Mouse (Mus musculus) cerebral cortex, adult 2 months (tissue): ENCODE results near the gene Klhl25.

Experiments used
- WGBS: fragments of 180-500 bp; shearing (Covaris S2); methylation state at CpG from one replicate; pipeline ENCODE4 v1.1.7; 2018; 5-methylcytosine and 5-hydroxymethylcytosine counted together

Klhl25 gene

DNA sequence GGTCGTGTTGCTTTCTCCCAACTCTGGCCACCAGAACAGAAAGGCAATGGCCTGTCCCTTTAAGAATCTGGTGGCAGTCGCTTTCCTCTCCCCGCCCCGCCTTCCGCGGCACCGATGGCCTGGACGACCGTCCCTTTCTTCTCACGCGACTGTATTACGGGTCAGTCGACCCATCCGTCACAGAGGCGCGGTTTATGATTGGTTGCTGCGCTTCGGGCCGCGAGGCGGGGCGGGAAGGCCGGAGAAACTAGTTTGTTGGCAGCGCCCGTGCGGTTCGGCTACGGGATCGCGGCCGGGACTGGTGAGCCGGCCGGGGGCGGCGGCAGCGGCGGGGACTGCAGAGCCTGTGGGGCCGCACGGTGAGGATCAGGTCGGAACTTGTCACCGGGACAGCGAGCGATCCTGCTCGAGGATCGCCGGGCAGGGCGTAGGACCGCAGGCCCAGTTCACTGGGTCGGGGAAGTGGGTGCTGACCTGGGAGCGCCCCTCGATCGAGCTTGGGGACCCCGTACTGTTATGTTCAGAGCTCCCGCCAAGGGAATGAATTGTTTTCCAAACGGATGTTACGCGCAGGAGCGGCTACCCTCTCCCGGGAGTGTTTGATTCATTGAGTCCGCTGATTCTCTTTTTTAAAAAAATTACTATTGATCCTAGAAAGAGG is at the start of gene Klhl25:
Gene Klhl25, plus strand, starts transcription at position 196 of the 661 bp plus-strand sequence.
- under 1% methylated on average over 60 of the region's 60 CpGs for WGBS

- WGBS = 90% methylated on average over 4 of the region's 4 CpGs
Measured at GRCm38 (mm10) chr7:75800530-75800929, 47.6 kb upstream of the Klhl25 start.

DNA sequence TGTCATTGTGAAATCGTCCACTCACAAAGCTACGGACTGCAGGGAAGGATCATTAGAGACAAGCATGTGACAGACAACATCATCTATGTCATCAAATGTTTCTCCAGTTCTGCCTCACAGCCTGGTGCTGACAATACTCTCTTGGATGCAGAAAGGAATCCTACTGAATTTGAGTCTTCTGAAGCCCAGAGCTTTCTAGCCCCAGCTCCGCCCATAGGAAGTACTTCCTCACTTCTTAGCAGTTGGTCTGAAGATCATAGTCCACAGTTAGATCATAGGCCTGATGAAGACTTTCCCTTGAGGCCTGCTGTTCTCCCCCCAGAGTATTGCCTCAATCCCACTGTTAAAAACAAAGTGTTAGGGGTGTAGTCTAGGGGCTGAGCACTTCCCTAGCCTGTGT is 47.1 kb upstream of the Klhl25 start:
- WGBS = 84% methylated on average over 3 of the region's 3 CpGs

DNA sequence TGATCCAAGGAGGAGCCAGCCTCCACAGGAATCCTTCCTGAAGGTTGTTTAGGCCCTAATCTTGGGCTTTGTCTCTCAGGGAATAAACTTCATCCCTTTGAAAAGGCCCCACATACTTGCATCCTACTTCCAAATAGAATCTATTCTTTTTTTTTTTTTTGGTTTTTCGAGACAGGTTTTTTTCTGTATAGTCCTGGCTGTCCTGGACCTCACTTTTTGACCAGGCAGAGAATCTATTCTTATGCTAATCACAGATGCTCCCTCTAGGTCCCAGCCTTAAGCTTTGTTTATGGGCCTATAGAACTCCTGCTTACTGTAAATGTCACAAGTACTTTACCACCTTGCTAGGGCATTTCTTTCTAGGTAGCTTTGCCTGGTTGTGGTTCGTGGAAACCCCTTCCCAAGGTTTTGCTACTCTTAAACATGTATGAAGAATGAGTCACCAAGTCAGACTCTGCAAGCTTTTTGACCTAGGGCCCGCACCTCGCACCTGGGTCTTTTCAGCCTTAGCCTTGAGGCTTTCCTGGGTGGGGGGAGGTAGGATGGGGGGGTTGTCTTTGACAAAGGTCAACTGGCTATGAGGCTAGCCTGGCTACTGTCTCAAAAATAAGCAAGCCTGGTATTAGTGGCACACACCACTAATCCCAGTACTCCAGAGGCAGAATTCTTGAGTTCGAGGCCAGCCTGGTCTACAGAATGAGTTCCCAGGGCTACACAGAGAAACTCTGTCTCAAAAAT is 46.3 kb upstream of the Klhl25 start:
- WGBS = 95% methylated on average over 5 of the region's 5 CpGs

- 90% methylated on average over 3 of the region's 3 CpGs for WGBS
Measured at GRCm38 (mm10) chr7:75802887-75803286, 45.2 kb upstream of the Klhl25 start.

- 81% methylated on average over 4 of the region's 4 CpGs for WGBS
Measured at GRCm38 (mm10) chr7:75806161-75806560, 41.9 kb upstream of the Klhl25 start.

DNA sequence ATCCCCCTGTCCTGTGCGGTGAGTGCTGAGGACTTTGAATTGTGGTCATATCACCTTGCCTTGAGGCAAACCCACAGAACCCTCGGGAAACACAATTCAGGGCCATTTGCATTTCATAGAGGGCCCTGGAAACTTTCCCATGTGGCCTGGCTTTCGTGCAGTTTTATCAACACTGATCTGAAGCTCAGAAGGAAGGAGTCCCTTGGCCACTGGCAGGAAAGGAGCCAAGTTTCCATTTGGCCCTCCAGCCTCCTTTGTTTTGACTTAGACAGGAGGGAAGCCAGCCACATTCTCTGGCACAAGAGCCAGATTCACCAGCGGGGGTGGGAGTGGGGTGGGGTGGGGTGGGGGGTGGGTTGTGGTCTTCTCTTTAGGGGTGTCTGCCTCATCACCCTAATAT is 41.4 kb upstream of the Klhl25 start:
- WGBS = 29% methylated on average over 4 of the region's 4 CpGs

DNA sequence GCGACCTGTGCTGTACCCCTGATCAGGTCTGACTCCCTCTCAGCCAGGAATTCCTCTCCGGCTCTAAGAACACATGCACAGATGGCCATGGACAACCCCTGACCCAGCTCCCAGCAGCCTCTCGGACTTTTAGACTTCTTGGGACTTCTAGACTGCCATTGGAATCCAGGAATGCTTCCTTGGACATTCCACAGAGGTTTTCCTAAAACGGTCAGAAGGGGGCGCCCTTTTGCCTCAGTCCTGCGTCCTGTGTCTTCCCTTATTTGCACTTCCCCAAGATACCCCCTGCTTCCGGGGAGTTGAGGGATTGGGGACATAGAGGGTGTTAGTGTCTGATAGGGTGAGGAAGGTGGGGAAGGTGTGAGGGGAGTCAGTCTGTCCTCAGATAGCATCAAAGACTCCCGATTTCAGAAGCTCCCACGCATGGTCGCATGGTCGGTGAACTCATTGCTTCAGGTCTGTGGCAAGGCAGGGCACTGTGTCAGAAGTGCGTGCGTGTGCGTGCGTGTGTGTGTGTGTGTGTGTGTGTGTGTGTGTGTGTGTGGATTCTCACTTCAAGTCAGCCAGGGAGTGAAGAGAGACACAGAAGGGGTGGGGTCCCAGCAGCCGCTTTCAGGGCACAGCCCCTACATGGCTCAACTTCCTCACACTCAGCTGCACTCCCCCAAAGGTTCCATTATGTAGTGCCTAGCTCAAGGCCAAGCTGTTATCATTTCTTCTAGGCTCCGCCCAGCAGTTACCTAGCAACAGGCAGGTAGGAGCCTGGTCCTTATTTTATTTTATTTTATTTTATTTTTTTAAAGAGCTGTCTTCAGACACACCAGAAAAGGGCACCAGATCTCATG is 40.4 kb upstream of the Klhl25 start:
- 75% methylated on average over 17 of the region's 17 CpGs for WGBS

DNA sequence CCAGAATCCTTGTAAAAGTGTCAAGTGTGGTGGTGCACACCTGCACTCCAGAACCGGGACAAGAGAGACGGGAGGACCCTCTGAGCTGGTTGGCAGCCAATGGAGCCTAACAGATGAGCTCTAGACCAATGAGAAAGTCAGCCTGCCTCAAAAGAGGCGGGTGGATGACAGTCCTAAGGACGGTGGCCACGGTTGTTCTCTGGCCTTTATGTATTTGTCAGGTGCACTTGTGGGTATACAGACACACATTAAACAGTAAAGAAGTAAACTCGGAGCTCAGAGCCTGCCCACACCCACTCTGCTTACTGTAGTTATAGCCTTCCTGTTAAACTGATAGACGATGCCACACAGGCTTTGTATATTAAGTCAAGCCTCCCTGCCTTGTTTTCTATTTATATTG is 27.4 kb upstream of the Klhl25 start:
- WGBS = 89% methylated on average over 7 of the region's 7 CpGs

- 83% methylated on average over 8 of the region's 8 CpGs for WGBS
Measured at GRCm38 (mm10) chr7:75822087-75822668, 25.9 kb upstream of the Klhl25 start.

GRCm38 (mm10) chr7:75823071-75823470 is 25.0 kb upstream of the Klhl25 start:
- WGBS = 90% methylated on average over 2 of the region's 2 CpGs

GRCm38 (mm10) chr7:75826360-75827103 is 21.6 kb upstream of the Klhl25 start:
- WGBS = 73% methylated on average over 4 of the region's 4 CpGs

DNA sequence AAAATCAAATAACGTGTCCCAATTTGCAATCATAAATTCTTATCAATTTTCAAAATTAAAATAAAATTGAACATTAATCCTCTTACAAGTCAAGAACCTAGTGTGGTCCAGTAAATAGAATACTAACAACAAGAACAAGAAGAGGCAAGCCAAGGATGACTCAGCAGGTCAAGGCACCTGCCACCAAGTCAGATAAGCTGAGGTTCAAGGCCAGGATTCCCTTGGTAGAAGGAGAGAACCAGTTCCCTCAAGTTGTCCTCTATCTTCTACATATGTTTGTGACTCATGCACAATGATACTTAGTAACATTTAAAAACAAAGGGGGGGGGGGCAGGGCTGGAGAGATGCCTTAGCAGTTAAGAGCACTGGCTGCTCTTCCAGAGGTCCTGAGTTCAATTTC is 20.8 kb upstream of the Klhl25 start:
- WGBS = 97% methylated on average over 1 of the region's 1 CpGs

GRCm38 (mm10) chr7:75827850-75828249 is 20.3 kb upstream of the Klhl25 start:
- 32% methylated on average over 10 of the region's 10 CpGs for WGBS

DNA sequence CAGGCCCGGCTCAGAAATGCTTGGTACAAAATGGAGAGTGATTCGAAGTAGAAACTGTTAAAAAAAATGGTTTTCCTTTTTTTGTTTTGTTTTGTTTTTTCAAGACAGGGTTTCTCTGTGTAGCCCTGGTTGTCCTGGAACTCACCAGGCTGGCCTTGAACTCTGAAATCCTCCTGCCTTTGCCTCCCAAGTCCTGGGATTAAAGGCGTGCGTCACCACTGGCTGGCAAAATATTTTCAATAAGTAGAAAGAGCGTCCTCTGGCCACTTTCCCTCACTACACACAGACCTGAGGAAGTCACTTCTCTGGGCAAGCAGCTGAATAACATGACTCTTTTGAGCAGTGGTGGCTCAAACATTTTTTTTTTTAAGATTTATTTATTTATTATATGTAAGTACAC is 19.6 kb upstream of the Klhl25 start:
- WGBS = 89% methylated on average over 5 of the region's 5 CpGs

GRCm38 (mm10) chr7:75830251-75831060 is 17.7 kb upstream of the Klhl25 start:
- 76% methylated on average over 6 of the region's 6 CpGs for WGBS

DNA sequence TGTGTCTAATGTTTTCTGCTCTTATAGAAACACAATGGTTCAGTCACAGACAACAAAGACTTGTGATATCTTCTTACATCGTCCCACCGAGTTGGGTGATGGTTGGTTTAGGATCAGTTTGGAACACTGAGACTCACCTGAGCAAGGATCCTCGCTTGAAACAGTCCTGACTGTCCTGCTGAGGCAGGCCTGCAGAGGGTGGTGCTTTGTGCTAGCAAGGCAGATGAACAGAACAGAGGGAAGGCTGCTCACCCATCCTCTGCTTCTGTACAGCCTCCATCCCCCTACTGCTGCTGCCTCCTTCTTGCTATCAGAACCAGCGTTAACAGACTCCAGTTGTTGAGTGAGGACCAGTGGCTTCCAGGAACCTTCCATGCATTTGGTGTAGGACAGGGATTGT is 14.2 kb upstream of the Klhl25 start:
- WGBS = 73% methylated on average over 3 of the region's 4 CpGs

- WGBS = 88% methylated on average over 4 of the region's 6 CpGs
Measured at GRCm38 (mm10) chr7:75834932-75835631, 13.0 kb upstream of the Klhl25 start.

- WGBS = 84% methylated on average over 4 of the region's 4 CpGs
Measured at GRCm38 (mm10) chr7:75840071-75840470, 8.0 kb upstream of the Klhl25 start.

DNA sequence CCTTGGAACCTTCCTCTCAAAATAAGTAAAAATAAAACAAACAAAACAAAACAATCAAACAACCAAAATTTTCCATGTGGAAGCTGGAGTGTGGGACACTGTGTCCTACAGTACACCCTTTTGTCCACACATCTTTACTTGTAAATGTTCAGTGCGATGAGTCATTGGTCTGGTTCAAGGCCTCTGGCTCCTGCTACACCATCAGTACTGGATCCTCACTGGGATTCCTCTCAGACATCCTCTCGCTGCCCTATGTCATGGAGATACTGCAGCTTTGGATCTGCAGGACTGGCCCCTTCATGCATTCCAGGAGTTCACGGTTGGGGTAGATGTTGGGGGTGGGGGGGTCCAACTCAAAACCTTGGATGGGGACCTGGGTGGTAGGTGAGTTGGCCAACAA is 5.8 kb upstream of the Klhl25 start:
- WGBS = 87% methylated on average over 3 of the region's 3 CpGs
